Mouse (Mus musculus): ENCODE results near the gene Glod4.

- TF ChIP-seq CTCF (IDR thresholded peaks at IDR 0.05; ENCODE audit: extremely low read depth, insufficient read length, insufficient replicate concordance, low read depth, low read length) (no peak), POLR2A (IDR thresholded peaks at IDR 0.05; ENCODE audit: low read depth, low read length) (no peak)
Measured at GRCm38 (mm10) chr11:76178726-76179494, 64.6 kb downstream of the Glod4 start.

Data from small intestine, adult 2 months (tissue).